Mouse (Mus musculus): ENCODE results near the gene Vsig8. TPM values are rescaled to one million over a fixed set of nuclear protein-coding genes. Genes with fewer than 3 reads are reported as not detected.

Gene Vsig8
- polyA plus RNA-seq, 1 experiment from 2014 or later, result 0.24 TPM

DNA sequence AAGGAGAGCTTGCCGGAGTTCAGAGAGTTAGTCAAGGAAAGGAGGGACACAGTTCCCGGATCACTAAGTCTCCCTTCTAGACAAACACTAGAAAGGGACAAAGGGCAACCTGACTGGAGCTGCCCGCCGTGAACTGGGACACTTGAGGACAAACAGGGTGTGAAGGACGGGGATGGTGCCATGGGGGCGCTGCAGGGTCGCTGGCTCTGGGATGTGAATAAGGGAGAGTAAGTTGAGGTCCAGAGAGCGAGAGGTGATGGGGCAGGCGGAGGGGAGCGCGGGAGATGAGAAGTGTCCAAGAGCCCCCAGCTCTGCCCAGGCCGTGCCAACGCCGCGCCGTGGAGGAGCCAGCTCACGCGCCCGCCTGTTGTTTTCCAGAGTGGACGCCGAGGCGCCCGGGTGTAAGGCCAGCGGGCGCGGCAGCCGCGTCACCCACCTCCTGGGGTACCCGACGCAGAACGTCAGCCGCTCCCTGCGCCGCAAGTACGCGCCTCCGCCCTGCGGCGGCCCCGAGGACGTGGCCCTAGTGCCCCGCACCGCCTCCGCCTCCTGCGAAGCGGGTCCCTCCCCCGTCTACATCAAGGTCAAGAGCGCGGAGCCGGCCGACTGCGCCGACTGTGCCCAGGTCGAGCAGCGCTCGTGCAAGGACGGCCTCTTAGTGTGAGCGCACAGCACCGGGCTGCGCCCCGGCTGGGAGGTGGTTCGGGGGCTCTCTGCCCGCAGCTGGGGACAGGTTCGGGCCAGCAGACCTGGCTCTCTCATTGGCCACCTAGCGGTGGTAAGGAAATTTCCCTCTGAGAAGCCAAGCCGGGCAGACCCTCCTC, 7.1 kb downstream of the Vsig8 start:
- no peaks in the 10 kb centered on the region for H3K9me3 ChIP-seq (ENCODE audit: low read depth, low read length)
- WGBS, result under 1% methylated on average over 64 of the region's 66 CpGs
- H3K36me3 ChIP-seq (ENCODE audit: insufficient read depth), result no peaks in the 10 kb centered on the region
- peak; percentile 82 for TF ChIP-seq CTCF (IDR thresholded peaks at IDR 0.05; ENCODE audit: low read depth)
- peaks cover 3% of the 10 kb centered on the region; the same call in 1 of the 2 replicates for H3K4me1 ChIP-seq (ENCODE audit: insufficient read depth)
- peak overlapping the region; percentile 58 for H3K9ac ChIP-seq
- ATAC-seq (ENCODE audit: insufficient read depth) (peak; percentile 84), DNase-seq (peak; percentile 86)
- no peak overlapping the region for H3K27ac ChIP-seq (ENCODE audit: low read depth)
- H3K27me3 ChIP-seq (ENCODE audit: insufficient read depth, low read length), result peaks cover 35% of the 10 kb centered on the region
- peak overlapping the region; percentile 61 for H3K4me3 ChIP-seq (ENCODE audit: low read depth, low read length)
- H3K4me2 ChIP-seq, result peak overlapping the region; percentile 99

DNA sequence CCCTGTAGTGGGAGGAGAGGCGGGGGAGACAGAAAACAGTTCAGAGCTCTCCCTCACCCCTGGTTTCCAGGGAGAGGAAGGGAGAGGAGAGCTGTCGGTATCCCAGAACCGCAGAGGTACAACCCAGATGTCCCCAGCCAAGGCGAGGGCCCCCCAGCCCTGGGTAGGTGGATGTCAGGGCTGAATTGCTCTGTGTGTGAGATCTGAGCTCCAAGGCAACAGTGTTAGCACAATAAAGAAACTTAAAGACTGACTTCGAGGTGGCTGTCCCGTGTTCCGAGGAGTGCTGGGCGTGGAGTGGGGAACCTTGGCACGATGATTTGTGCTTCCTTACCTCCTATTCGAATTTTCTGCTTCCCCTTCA, 7.7 kb downstream of the Vsig8 start:
- WGBS, result 3% methylated on average over 10 of the region's 10 CpGs
- TF ChIP-seq CTCF (IDR thresholded peaks at IDR 0.05; ENCODE audit: low read depth), result no peak
- Histone ChIP-seq H3K4me1 (ENCODE audit: insufficient read depth) (peaks cover 3% of the 10 kb centered on the region; the same call in 1 of the 2 replicates), H3K9me3 (ENCODE audit: low read depth, low read length) (no peaks in the 10 kb centered on the region), H3K27me3 (ENCODE audit: insufficient read depth, low read length) (peaks cover 35% of the 10 kb centered on the region), H3K36me3 (ENCODE audit: insufficient read depth) (no peaks in the 10 kb centered on the region), H3K4me2 (peak overlapping the region; percentile 99), H3K27ac (ENCODE audit: low read depth) (no peak overlapping the region), H3K9ac (peak overlapping the region; percentile 58), H3K4me3 (ENCODE audit: low read depth, low read length) (peak overlapping the region; percentile 61)
- DNase-seq (no peak), ATAC-seq (ENCODE audit: insufficient read depth) (no peak)

- no peak for TF ChIP-seq CTCF (IDR thresholded peaks at IDR 0.05; ENCODE audit: low read depth)
- Histone ChIP-seq H3K27ac (ENCODE audit: low read depth) (no peak overlapping the region), H3K9ac (no peak overlapping the region), H3K4me2 (no peak overlapping the region), H3K4me1 (ENCODE audit: insufficient read depth) (0 out of 2 replicates have a peak, but pooled peaks cover 3% of the 10 kb centered on the region), H3K36me3 (ENCODE audit: insufficient read depth) (no peaks in the 10 kb centered on the region), H3K4me3 (ENCODE audit: low read depth, low read length) (no peak overlapping the region), H3K27me3 (ENCODE audit: insufficient read depth, low read length) (peaks cover 27% of the 10 kb centered on the region), H3K9me3 (ENCODE audit: low read depth, low read length) (no peaks in the 10 kb centered on the region)
- 61% methylated on average over 3 of the region's 3 CpGs for WGBS
- no peak for DNase-seq
- no peak for ATAC-seq (ENCODE audit: insufficient read depth)
Observed at GRCm38 (mm10) chr1:172566131-172566530, 10.4 kb downstream of the Vsig8 start.

- ATAC-seq (ENCODE audit: insufficient read depth) (no peak), DNase-seq (peak; percentile 36)
- H3K4me3 ChIP-seq (ENCODE audit: low read depth, low read length), result no peak overlapping the region
- no peaks in the 10 kb centered on the region for H3K4me1 ChIP-seq (ENCODE audit: insufficient read depth)
- no peaks in the 10 kb centered on the region for H3K36me3 ChIP-seq (ENCODE audit: insufficient read depth)
- H3K4me2 ChIP-seq, result no peak overlapping the region
- WGBS, result 24% methylated on average over 4 of the region's 4 CpGs
- no peak for TF ChIP-seq CTCF (IDR thresholded peaks at IDR 0.05; ENCODE audit: low read depth)
- no peak overlapping the region for H3K27ac ChIP-seq (ENCODE audit: low read depth)
- H3K9me3 ChIP-seq (ENCODE audit: low read depth, low read length), result no peaks in the 10 kb centered on the region
- peaks cover 11% of the 10 kb centered on the region; the same call in 1 of the 2 replicates for H3K27me3 ChIP-seq (ENCODE audit: insufficient read depth, low read length)
- no peak overlapping the region for H3K9ac ChIP-seq
Observed at GRCm38 (mm10) chr1:172567758-172568157, 12.0 kb downstream of the Vsig8 start.

DNA sequence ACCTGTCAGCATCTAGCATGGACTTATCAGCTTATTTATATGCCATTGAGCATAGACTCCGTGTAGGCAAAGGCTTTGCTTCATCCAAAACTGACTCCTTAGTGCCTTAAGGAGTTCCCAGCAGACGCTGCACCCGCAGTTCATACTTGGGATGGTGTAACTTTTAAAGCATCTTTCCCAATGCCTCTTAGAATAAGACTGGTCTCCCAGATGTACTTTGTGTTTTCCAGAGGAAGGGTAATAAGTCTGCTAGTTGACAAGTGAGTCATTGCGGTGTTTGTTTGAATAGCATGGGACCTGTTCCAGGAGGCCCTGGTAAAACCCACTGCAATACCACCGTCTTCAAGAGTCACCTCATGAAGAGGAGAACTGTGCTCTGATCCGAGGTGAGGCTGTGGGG, 24.4 kb downstream of the Vsig8 start:
- ATAC-seq (ENCODE audit: insufficient read depth), result no peak
- Histone ChIP-seq H3K9ac (no peak overlapping the region), H3K9me3 (ENCODE audit: low read depth, low read length) (no peaks in the 10 kb centered on the region), H3K4me3 (ENCODE audit: low read depth, low read length) (no peak overlapping the region), H3K27ac (ENCODE audit: low read depth) (no peak overlapping the region), H3K36me3 (ENCODE audit: insufficient read depth) (no peaks in the 10 kb centered on the region), H3K4me2 (no peak overlapping the region), H3K27me3 (ENCODE audit: insufficient read depth, low read length) (peaks cover 10% of the 10 kb centered on the region), H3K4me1 (ENCODE audit: insufficient read depth) (no peaks in the 10 kb centered on the region)
- TF ChIP-seq CTCF (IDR thresholded peaks at IDR 0.05; ENCODE audit: low read depth), result no peak
- WGBS, result 56% methylated on average over 6 of the region's 6 CpGs
- no peak for DNase-seq

GRCm38 (mm10) chr1:172582436-172582835, 26.7 kb downstream of the Vsig8 start:
- WGBS, result 83% methylated on average over 8 of the region's 8 CpGs
- ATAC-seq (ENCODE audit: insufficient read depth), result no peak
- H3K4me1 ChIP-seq (ENCODE audit: insufficient read depth), result no peaks in the 10 kb centered on the region; the same call in 1 of the 2 replicates
- no peaks in the 10 kb centered on the region for H3K36me3 ChIP-seq (ENCODE audit: insufficient read depth)
- TF ChIP-seq CTCF (IDR thresholded peaks at IDR 0.05; ENCODE audit: low read depth), result no peak
- H3K9ac ChIP-seq, result no peak overlapping the region
- H3K27me3 ChIP-seq (ENCODE audit: insufficient read depth, low read length), result peaks cover 20% of the 10 kb centered on the region
- H3K9me3 ChIP-seq (ENCODE audit: low read depth, low read length), result no peaks in the 10 kb centered on the region
- no peak overlapping the region for H3K27ac ChIP-seq (ENCODE audit: low read depth)
- H3K4me2 ChIP-seq, result no peak overlapping the region
- DNase-seq, result no peak
- no peak overlapping the region for H3K4me3 ChIP-seq (ENCODE audit: low read depth, low read length)

GRCm38 (mm10) chr1:172584271-172584670, 28.5 kb downstream of the Vsig8 start:
- DNase-seq (no peak), ATAC-seq (ENCODE audit: insufficient read depth) (no peak)
- Histone ChIP-seq H3K36me3 (ENCODE audit: insufficient read depth) (no peaks in the 10 kb centered on the region), H3K4me2 (no peak overlapping the region), H3K27me3 (ENCODE audit: insufficient read depth, low read length) (peaks cover 20% of the 10 kb centered on the region), H3K4me3 (ENCODE audit: low read depth, low read length) (no peak overlapping the region), H3K9ac (no peak overlapping the region), H3K9me3 (ENCODE audit: low read depth, low read length) (no peaks in the 10 kb centered on the region), H3K4me1 (ENCODE audit: insufficient read depth) (no peaks in the 10 kb centered on the region; the same call in 1 of the 2 replicates), H3K27ac (ENCODE audit: low read depth) (no peak overlapping the region)
- no peak for TF ChIP-seq CTCF (IDR thresholded peaks at IDR 0.05; ENCODE audit: low read depth)
- WGBS, result 85% methylated on average over 6 of the region's 6 CpGs

Data from lung, embryonic 14.5 days (tissue).